Mouse (Mus musculus) brain, embryonic 14.5 days (tissue): Measurements from ENCODE around the gene Gm10563.

Experiments
- CTCF ChIP-seq: fragments of 200-500 bp; IDR thresholded peaks from 2 replicates; pipeline ENCODE4 v1.5.1; 2012; ENCODE audit warnings: inconsistent platforms, mild to moderate bottlenecking, moderate library complexity, borderline replicate concordance; ENCODE audit not compliant: insufficient read depth, insufficient read length; ENCODE audit errors: extremely low read depth
- POLR2A ChIP-seq: fragments of 200-500 bp; IDR thresholded peaks from 2 replicates; pipeline ENCODE4 v1.6.1; 2012; ENCODE audit warnings: mild to moderate bottlenecking, inconsistent platforms, borderline replicate concordance; ENCODE audit not compliant: poor library complexity, insufficient read depth, insufficient read length, severe bottlenecking; ENCODE audit errors: extremely low read depth

DNA sequence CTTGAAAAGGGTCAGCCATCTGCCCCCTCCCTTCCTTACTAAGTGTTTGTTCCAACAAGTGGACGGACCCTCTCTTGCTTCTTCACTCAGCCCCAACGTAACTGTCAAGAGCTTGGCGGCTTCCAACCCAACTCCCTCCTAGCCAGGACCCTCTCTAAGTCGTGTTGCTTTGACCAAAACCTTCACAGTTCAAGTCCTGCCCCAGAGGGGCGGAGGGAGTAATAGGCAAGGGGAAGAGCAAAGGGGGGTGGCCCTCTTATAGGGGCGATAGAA is 8.9 kb upstream of the Gm10563 start:
- no peak for TF ChIP-seq POLR2A
- TF ChIP-seq CTCF = no peak
